Mouse (Mus musculus) midbrain, embryonic 13.5 days (tissue): Measurements from ENCODE around the gene Zbtb21. TPM values are rescaled to one million over a fixed set of nuclear protein-coding genes. Genes with fewer than 3 reads are reported as not detected.
"Not testable (repeated sequence)": the region's sequence is repeated elsewhere in the genome, so short reads cannot be mapped to it uniquely, and the experiment has no call there.

ENCODE experiments used
- ATAC-seq: fragments of 200-750 bp; cut with Nextera tagmentation; 2 replicates; pipeline ENCODE4 v1.8.0; 2017; ENCODE audit warnings: mild to moderate bottlenecking, moderate TSS enrichment, moderate library complexity
- H3K27ac ChIP-seq: fragments of 300-500 bp; sonication (generic); 2 replicates; pipeline ENCODE4 v1.5.1; 2015; ENCODE audit warnings: inconsistent platforms, mild to moderate bottlenecking, moderate library complexity
- H3K27me3 ChIP-seq: fragments of 300-500 bp; sonication (generic); 2 replicates; pipeline ENCODE4 v1.6.1; 2015; ENCODE audit warnings: mild to moderate bottlenecking, inconsistent platforms
- H3K36me3 ChIP-seq: fragments of 300-500 bp; sonication (generic); 2 replicates; pipeline ENCODE4 v1.6.1; 2015; ENCODE audit warnings: mild to moderate bottlenecking, inconsistent platforms
- H3K4me1 ChIP-seq: fragments of 300-500 bp; sonication (generic); replicated peaks from 2 replicates; pipeline ENCODE4 v1.6.1; 2015; ENCODE audit warnings: inconsistent platforms
- H3K4me2 ChIP-seq: fragments of 300-500 bp; sonication (generic); replicated peaks from 2 replicates; pipeline ENCODE4 v1.6.1; 2015; ENCODE audit warnings: moderate library complexity, mild to moderate bottlenecking, inconsistent platforms
- H3K4me3 ChIP-seq: fragments of 300-500 bp; sonication (generic); replicated peaks from 2 replicates; pipeline ENCODE4 v1.5.1; 2015; ENCODE audit warnings: mild to moderate bottlenecking, inconsistent platforms
- H3K9ac ChIP-seq: fragments of 300-500 bp; sonication (generic); replicated peaks from 2 replicates; pipeline ENCODE4 v1.6.1; 2015; ENCODE audit warnings: mild to moderate bottlenecking, inconsistent platforms
- H3K9me3 ChIP-seq: fragments of 300-500 bp; sonication (generic); 2 replicates; pipeline ENCODE4 v1.6.1; 2016; ENCODE audit warnings: mild to moderate bottlenecking, inconsistent platforms
- WGBS: fragments of 180-500 bp; shearing (Covaris S2); methylation state at CpG from one replicate; pipeline ENCODE4 v1.1.7; 2015; 5-methylcytosine and 5-hydroxymethylcytosine counted together
- polyA plus RNA-seq: library from polyadenylated mRNA; unstranded; fragments of >200 nt; fragmentation: Nextera tagmentation; extraction: Ambion mirVana; gene quantifications from 2 replicates; pipeline ENCODE4 v1.2.1, GENCODE M21; 2015

Zbtb21 gene
- polyA plus RNA-seq, 1 experiment from 2014 or later = 13.5 TPM

DNA sequence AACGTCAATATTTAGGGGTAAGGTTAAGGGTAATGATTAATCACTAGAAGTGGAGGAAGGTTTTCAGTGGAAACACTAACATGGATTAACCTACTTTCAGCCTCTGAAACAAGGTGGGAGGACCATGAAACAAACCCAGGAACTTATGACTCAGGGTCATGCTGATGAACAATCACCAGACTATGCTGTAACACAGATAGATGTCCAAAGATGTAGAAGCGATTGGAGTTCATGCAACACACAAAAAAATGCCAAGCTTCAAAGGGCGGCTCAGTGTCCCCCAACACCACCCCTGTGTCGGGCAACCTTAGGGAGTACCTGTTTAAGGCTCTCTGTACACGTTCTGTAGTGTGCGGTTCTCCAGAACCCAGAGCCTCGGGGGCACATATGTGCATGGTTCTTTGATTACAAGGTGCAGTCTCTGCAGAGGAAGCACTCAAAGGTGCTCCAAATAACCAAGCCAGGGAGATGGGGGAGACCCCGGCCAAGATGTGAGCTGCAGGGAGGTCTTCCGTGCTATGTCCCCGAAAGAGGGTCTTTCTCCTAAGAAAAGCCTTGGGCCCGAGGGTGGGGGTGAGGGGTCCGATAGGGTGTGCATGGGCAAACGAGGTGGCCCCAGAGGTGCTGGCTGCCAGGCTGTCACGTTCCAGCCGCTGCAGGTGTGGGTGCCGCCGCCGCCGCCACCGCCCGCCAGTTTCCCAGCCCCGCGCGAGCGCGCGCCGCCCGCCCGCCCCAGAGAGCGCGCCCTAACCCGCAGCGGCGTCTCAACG is 856 bp downstream of the Zbtb21 start:
- H3K9ac ChIP-seq = peak overlapping the region; percentile 92
- H3K4me1 ChIP-seq = peaks cover 19% of the 10 kb centered on the region
- peak overlapping the region; percentile 97 for H3K27ac ChIP-seq
- peak overlapping the region; percentile 83 for H3K4me3 ChIP-seq
- peaks cover 5% of the 10 kb centered on the region; the same call in 1 of the 2 replicates for H3K36me3 ChIP-seq
- no peaks in the 10 kb centered on the region for H3K9me3 ChIP-seq
- H3K4me2 ChIP-seq = peak overlapping the region; percentile 75
- no peaks in the 10 kb centered on the region for H3K27me3 ChIP-seq
- ATAC-seq = peak; percentile 66
- 10% methylated on average over 36 of the region's 36 CpGs for WGBS

DNA sequence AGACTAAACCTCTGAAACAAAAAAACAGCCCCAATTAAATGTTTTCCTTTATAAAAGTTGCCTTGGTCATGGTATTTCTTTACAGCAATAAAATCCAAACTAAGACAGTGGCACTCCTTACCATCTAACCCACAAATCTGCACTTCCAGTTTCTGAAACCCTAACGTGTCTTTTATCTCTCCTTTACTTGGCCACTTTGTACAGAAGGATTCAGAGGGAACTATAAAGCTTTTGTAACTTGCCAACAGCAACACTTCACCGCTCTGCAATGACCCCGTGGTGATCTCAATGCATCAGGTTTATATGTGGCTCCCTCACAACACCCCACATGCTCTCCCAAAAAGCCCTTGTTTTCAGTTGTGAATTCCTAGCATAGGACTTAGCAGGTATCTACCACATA is 2.1 kb downstream of the Zbtb21 start:
- Histone ChIP-seq H3K4me2 (no peak overlapping the region), H3K4me1 (peaks cover 19% of the 10 kb centered on the region), H3K9ac (no peak overlapping the region), H3K4me3 (no peak overlapping the region), H3K27ac (no peak overlapping the region), H3K27me3 (no peaks in the 10 kb centered on the region), H3K36me3 (peaks cover 17% of the 10 kb centered on the region), H3K9me3 (no peaks in the 10 kb centered on the region)
- no peak for ATAC-seq
- WGBS = 93% methylated on average over 3 of the region's 3 CpGs

DNA sequence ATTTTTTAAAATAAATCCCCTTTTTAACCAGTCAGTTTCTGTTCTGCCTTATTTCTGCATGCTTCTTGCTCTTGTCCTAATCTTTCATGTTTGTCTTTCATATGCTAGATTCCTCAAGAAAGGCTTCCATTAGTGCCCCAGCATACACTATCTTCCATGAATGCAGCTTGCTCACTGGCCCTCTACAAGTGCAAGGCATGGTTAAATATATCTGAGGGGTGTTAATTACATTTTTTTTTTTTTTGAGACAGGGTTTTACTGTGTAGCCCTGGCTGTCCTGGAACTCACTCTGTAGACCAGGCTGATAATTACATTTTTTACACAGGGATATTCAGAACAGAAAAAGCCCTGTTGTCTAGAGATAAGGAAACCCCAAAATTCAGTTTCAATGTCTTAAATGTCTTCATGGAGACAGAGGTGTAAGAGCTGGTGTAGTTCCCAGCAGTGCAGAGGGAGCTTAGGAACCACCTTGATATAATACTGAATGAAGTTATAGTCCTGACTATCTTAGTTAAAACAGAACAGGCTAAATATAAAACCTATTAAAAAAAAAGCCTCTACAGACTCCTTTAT is 3.9 kb downstream of the Zbtb21 start:
- Histone ChIP-seq H3K9ac (no peak overlapping the region), H3K4me1 (peaks cover 19% of the 10 kb centered on the region), H3K27me3 (no peaks in the 10 kb centered on the region), H3K4me3 (no peak overlapping the region), H3K27ac (no peak overlapping the region), H3K9me3 (no peaks in the 10 kb centered on the region), H3K4me2 (no peak overlapping the region), H3K36me3 (peaks cover 34% of the 10 kb centered on the region)
- ATAC-seq = no peak

DNA sequence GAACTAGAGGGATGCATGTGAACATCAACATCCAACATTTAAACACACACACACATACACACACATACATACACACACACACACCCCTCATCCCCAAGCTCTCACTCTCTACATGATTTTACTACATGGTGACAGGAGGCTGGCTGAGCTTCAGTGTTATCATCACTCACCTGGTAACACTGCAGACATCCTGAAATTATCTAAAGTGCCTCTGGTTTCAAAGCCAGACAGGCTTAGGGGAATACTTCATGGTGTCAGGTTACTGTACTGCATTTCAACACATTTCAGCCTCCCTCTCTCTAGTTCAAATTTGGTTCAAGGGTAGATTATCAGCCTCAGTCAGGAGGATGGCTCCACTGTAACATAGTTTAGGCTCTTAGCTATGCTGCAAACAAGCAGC is 4.8 kb downstream of the Zbtb21 start:
- H3K27me3 ChIP-seq = no peaks in the 10 kb centered on the region
- H3K4me1 ChIP-seq = peaks cover 16% of the 10 kb centered on the region
- no peak overlapping the region for H3K27ac ChIP-seq
- ATAC-seq = no peak
- H3K9me3 ChIP-seq = no peaks in the 10 kb centered on the region
- H3K9ac ChIP-seq = no peak overlapping the region
- H3K36me3 ChIP-seq = peaks cover 43% of the 10 kb centered on the region
- H3K4me3 ChIP-seq = no peak overlapping the region
- H3K4me2 ChIP-seq = no peak overlapping the region

DNA sequence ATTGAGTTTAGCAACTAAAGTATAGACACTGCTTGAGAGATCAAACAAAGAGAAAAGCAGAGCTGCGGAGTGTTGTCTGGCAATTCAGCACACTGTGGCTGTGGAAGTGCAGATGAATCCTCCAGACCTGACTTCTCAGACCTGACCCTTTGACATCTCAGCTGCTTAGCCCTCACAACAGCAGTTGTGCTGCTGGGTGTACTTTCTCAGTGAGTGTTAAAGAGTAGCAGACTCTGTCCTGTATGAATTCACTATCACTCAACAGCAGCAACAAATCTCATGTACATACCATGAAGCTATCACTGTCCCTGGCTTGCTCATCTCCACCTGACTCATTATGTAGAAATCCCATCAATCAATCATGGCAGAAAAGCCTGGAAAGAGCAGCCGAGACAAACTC is 6.4 kb downstream of the Zbtb21 start:
- WGBS = 94% methylated on average over 2 of the region's 2 CpGs
- H3K27ac ChIP-seq = no peak overlapping the region
- no peaks in the 10 kb centered on the region for H3K27me3 ChIP-seq
- H3K4me2 ChIP-seq = no peak overlapping the region
- H3K4me3 ChIP-seq = no peak overlapping the region
- H3K9ac ChIP-seq = no peak overlapping the region
- ATAC-seq = no peak
- H3K9me3 ChIP-seq = no peaks in the 10 kb centered on the region
- peaks cover 59% of the 10 kb centered on the region for H3K36me3 ChIP-seq
- H3K4me1 ChIP-seq = peaks cover 10% of the 10 kb centered on the region

DNA sequence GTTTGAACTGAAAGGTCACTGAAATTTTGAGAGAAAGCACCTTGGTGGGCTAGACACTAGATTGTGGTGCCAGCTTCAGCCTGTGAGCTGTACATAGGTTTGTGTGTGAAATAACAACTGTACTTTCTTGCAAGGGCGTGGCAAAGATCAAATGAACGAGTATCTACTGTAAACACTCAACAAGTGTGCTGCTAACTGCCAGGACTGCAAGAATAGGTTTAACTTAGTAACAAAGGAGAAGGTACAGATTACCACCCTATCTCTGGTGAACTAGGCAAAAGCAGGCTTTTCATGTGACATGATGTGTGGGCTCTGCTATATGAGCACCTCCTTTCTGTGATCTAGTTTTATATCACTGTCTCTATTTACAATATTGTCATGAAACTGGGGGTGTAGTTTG is 9.1 kb downstream of the Zbtb21 start:
- 99% methylated on average over 2 of the region's 2 CpGs for WGBS
- H3K4me2 ChIP-seq = no peak overlapping the region
- peaks cover 76% of the 10 kb centered on the region for H3K36me3 ChIP-seq
- H3K4me3 ChIP-seq = no peak overlapping the region
- H3K4me1 ChIP-seq = no peaks in the 10 kb centered on the region
- no peak for ATAC-seq
- H3K27ac ChIP-seq = no peak overlapping the region
- H3K9me3 ChIP-seq = no peaks in the 10 kb centered on the region
- no peaks in the 10 kb centered on the region for H3K27me3 ChIP-seq
- no peak overlapping the region for H3K9ac ChIP-seq

DNA sequence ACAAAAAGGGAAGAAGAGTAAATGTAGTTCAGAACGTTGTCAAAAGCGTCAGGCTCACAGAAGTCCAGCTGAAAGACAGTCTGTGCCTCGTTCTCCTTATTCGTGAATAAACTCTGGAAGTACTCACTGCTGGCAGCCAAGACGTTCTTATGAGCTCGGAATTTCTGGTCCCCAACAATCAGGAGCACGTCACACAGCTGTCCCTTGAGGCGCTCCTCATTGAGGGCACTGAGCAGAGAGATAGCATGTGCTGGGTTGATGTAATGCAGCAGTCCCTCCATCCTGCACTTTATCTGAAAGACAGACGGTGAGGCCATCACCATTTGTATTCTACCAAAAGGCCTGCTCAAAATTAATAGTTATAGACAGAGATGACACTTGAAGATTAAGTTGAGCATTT is 9.6 kb downstream of the Zbtb21 start:
- no peak overlapping the region for H3K9ac ChIP-seq
- H3K27ac ChIP-seq = no peak overlapping the region
- no peak for ATAC-seq
- H3K9me3 ChIP-seq = no peaks in the 10 kb centered on the region
- H3K36me3 ChIP-seq = peaks cover 76% of the 10 kb centered on the region
- 93% methylated on average over 9 of the region's 9 CpGs for WGBS
- H3K4me2 ChIP-seq = no peak overlapping the region
- H3K4me3 ChIP-seq = no peak overlapping the region
- no peaks in the 10 kb centered on the region for H3K4me1 ChIP-seq
- no peaks in the 10 kb centered on the region for H3K27me3 ChIP-seq

DNA sequence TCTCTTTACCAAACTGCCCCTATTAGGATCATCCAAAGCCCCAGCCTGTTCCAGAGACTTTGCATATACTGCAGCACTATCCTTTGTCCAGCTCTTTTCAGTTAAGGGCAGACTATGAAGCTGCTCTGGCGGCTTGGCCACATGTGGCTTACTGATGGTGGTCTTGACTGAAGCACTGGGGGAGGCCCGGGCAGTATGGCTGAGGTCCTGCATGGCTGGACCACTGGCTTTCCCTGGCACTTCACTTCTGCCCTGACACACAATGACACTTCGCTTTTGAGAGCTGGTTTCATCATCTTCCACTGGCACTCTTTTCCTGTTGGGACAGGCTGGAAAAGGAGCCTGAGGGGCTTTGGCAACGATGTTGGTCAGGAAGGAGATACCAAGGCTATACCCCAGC is 10.1 kb downstream of the Zbtb21 start:
- H3K27me3 ChIP-seq = no peaks in the 10 kb centered on the region
- no peaks in the 10 kb centered on the region for H3K4me1 ChIP-seq
- WGBS = 93% methylated on average over 4 of the region's 4 CpGs
- H3K4me2 ChIP-seq = no peak overlapping the region
- H3K27ac ChIP-seq = no peak overlapping the region
- H3K4me3 ChIP-seq = no peak overlapping the region
- H3K9ac ChIP-seq = no peak overlapping the region
- no peaks in the 10 kb centered on the region for H3K9me3 ChIP-seq
- ATAC-seq = no peak
- H3K36me3 ChIP-seq = peaks cover 76% of the 10 kb centered on the region

DNA sequence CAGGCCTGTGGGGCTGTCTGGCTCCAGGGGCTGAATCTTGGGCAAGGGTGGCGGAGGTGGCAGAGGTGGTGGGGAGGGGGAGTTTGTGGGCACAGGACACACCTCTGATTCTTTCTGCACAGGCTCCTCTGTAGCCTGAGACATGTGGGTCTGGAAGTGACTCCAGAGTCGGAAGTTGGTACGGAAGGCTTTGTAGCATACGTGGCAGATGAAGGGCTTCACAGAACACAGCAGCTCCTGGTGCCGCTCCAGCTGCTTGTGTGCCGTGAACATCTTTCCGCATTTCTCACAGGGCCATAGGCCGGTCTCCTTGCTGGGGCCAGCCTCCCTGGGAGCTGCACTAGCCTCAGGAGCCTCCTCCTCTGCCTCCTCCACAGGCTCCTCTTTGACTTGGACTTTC is 12.4 kb downstream of the Zbtb21 start:
- 96% methylated on average over 8 of the region's 8 CpGs for WGBS
- Histone ChIP-seq H3K4me2 (no peak overlapping the region), H3K4me1 (no peaks in the 10 kb centered on the region), H3K9me3 (no peaks in the 10 kb centered on the region), H3K27me3 (no peaks in the 10 kb centered on the region), H3K36me3 (peaks cover 63% of the 10 kb centered on the region), H3K9ac (no peak overlapping the region), H3K4me3 (no peak overlapping the region), H3K27ac (no peak overlapping the region)
- no peak for ATAC-seq

DNA sequence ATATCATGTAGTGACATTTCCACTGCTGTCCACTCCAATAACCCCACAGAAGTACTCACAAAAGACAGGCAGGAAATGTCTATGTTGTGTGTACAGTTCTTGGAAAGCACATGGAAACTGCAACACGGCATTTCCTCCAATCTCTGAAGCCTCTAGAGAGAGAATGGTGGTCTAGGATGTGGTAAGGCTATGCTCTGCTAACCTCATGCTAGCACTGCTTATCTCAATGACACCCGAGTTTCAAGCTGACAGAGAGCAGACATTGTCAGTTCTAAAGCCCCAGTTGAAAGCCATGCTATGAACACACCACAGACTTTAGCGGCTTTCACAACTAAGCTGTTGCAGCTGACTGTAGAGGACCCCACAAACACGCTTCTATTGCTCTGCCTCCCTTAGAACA is 13.6 kb downstream of the Zbtb21 start:
- no peak overlapping the region for H3K27ac ChIP-seq
- no peak overlapping the region for H3K4me2 ChIP-seq
- H3K9ac ChIP-seq = no peak overlapping the region
- 90% methylated on average over 4 of the region's 4 CpGs for WGBS
- peaks cover 55% of the 10 kb centered on the region for H3K36me3 ChIP-seq
- H3K9me3 ChIP-seq = no peaks in the 10 kb centered on the region
- H3K4me1 ChIP-seq = no peaks in the 10 kb centered on the region
- no peaks in the 10 kb centered on the region for H3K27me3 ChIP-seq
- H3K4me3 ChIP-seq = no peak overlapping the region
- no peak for ATAC-seq

DNA sequence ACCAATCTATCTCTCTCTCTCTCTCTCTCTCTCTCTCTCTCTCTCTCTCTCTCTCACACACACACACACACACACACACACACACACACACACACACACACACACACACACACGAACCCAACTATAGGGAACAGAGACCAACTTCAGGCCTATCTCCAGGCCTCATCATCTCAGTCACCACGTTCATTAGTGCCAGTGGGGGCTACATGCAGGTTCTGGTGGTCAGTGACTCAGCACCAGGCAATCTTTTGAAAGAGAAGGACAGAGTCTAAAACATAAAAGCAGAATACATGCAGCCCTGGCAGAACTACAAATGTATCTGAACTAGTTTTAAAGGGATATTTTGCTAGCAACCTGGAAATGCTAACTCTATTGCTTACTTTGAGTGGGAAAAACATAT is 15.4 kb downstream of the Zbtb21 start:
- H3K4me3 ChIP-seq, ATAC-seq, H3K27ac ChIP-seq, H3K9me3 ChIP-seq, H3K4me2 ChIP-seq, H3K9ac ChIP-seq, H3K4me1 ChIP-seq, H3K27me3 ChIP-seq: not testable (repeated sequence)
- H3K36me3 ChIP-seq = peaks cover 38% of the 10 kb centered on the region
- WGBS = 79% methylated on average over 2 of the region's 2 CpGs

DNA sequence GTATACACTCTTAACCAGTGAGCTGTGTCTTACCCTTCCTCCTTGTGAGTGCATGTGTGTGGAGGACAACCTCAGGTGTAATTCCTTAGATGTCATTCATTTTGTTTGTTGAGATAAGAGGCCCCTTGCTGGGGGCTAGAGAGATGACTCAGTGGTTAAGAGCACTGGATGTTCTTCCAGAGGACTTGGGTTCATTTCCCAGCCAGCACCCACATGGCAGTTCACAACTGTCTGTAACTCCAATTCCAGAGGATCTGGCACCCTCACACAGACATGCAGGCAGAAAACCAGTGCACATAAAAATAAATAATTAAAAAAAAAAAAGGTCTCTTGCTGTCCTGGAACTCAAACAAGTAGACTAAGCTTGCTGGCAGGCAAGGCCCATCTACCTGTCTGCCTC is 20.6 kb downstream of the Zbtb21 start:
- Histone ChIP-seq H3K4me2 (no peak overlapping the region), H3K4me1 (no peaks in the 10 kb centered on the region), H3K27me3 (no peaks in the 10 kb centered on the region), H3K36me3 (peaks cover 12% of the 10 kb centered on the region), H3K27ac (no peak overlapping the region), H3K9me3 (no peaks in the 10 kb centered on the region), H3K9ac (no peak overlapping the region), H3K4me3 (no peak overlapping the region)
- ATAC-seq = no peak

DNA sequence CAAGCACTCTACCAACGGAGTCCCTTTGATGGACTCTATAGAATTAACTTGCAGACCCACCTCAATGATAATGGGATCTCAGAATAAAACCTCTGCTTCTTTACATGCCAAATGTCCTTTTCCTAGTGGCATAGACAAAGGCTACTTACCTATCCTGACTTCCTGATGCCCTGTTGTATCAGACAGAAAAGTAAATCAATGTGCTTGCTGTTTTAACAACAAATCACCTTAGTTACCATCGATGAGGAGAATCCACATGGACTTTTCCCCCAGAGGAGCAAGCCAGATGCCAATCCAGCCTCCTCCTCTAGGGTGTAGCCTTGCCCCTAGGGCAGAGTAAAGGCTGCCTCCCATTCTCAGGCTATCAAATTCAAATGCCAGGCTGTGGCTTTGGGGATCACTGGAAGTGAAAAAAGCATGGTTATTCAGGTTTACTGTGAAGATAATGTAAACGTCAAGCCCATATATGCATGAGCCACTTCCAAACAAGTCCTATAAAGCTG is 21.9 kb downstream of the Zbtb21 start:
- no peak overlapping the region for H3K4me2 ChIP-seq
- peaks cover 9% of the 10 kb centered on the region for H3K36me3 ChIP-seq
- no peaks in the 10 kb centered on the region for H3K9me3 ChIP-seq
- ATAC-seq = no peak
- no peak overlapping the region for H3K27ac ChIP-seq
- H3K4me3 ChIP-seq = no peak overlapping the region
- WGBS = 92% methylated on average over 3 of the region's 3 CpGs
- H3K4me1 ChIP-seq = no peaks in the 10 kb centered on the region
- H3K9ac ChIP-seq = no peak overlapping the region
- no peaks in the 10 kb centered on the region for H3K27me3 ChIP-seq
